Mouse (Mus musculus): ENCODE data around the gene Mcfd2.
"Not testable (repeated sequence)": the region's sequence is repeated elsewhere in the genome, so short reads cannot be mapped to it uniquely, and the experiment has no call there.

Gene Mcfd2

DNA sequence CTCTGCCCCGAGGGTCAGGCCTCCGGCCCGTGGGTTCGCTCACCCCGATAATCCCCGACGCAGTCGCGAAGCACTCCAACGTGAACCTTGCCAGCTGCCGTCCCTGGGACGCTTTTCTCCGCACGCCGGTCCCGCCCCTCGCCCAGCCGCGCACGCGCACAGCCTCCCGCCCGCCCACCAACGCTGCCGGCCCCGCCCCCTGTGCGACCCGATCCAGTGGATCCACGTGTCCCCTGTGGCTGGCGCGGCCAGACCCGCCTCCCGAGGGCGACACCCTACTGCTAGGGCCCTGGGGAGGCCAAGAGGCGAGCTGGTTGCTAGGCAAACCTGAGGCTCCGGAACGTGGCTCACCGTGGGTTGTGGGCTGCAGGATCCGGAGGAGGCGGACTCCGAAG lies at the start of gene Mcfd2:
TSS of gene Mcfd2 (minus strand) at position 144 of the 395 bp plus-strand sequence.
- peak; percentile 83 to 90 for DNase-seq (ENCODE audit: low spot score in 2 of 2)

DNA sequence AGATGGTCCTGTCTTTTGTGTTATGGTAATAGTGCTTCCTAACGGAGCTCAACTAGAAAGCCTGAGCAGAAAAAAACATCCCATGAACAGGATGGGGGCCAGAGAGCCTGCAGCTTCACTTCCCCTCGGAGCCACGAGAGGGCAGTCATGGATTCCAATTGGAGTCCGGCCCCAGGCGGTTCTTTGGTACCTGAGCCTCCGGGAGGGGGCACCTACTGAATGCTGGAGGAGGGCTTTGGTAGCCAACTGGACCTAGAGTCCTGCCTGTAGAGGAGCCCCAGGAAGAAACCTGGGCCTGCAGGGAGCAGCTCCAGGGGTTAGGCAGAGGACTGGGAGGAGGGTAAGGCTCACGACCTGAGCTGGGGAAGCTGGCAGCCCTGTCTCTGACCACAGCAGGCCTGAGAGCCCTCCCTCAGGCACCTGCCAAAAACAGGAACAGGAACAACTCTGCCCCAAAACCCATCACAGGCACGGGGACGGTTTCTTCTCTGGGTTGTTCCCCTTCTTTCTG lies 49.3 kb upstream of the Mcfd2 start:
- peak; percentile 81 to 88 for DNase-seq (ENCODE audit: low spot score in 2 of 2)

DNA sequence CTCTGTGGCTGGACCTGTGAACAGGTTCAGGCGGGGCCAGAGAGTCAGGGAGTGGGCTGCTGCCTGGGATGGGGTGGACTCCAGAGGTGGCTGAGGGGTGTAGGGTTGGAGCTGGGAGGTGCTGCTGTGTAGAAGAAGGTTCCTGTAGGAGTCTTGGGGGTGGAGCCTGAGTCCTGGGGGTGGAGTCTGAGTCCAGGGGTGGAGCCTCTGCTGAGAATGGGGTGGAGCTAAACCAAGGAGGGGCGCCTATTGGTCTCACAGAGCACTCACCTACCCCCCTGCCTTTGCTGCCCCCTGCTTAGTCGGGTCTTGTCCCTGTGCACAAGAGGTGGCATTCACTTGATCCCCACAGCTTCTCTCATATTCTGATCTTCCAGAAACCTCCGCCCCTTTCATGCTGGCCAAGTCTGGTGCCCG lies 48.8 kb upstream of the Mcfd2 start:
- peak; percentile 33 to 44 for DNase-seq (ENCODE audit: low spot score in 2 of 2)

DNA sequence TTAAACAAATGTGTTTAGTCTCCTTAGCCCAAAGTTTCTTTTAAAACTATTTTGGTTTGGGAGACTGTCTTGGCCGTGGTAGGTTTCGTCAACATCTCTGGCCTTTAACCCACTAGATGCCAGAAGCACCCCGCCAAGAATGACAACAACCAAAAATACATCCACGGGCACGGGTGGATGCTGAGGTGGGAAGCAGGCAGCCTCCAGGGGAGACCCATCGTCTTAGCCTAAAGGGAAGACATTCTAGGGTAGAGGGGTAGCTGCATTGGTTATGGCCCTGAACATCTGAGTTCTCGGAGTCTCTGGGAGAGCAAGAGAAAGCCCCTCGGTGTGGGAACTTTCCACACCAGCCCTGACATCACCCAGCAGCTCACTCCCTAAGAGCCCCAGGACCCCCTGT lies 48.4 kb upstream of the Mcfd2 start:
- DNase-seq (ENCODE audit: low spot score in 2 of 2): no peak

DNA sequence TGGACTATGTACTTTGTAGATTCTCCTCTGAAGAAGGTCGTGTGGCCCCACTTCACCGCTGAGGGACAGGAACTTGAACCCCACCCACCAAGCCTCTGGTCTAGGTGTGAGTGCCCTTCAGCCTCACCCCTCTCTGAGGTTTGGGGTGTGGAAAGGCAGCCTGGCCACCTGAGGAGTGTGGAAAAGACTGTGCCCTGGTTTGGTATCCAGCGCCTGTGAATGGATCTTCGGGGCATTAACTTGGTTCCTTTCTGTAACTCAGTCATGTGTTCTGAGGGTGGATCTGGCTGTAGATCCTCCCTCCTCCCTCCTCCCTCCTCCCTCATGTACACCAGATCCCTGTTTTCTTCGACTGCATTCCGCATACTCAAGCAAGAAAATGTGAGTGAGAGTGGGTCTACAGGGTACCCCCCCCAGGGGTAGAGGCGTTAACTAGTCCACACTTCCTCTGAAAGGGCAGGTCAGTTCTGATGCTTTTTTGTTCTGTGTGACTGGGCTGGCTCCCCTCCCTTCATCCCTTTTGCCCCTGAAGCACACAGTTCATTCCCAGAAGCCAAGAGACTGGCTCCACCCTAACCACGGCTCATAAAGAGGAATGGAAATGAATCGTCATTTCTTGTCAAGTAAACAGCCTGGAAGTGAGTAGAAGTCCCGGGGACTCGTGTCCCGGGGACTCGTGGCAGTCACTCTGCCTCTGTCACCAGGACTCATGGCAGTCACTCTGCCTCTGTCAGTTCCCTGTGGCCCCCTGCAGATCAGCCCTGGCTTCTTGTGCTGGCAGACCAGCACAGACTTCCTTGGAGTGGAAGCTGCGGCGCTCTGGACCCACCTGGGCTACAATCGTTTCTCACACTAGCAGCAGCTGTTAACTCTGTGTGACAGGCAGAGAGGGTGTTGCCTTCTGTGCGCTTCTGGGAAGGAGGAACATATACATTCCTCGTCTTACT lies 47.5 kb upstream of the Mcfd2 start:
- no peak for DNase-seq (ENCODE audit: low spot score in 2 of 2)

DNA sequence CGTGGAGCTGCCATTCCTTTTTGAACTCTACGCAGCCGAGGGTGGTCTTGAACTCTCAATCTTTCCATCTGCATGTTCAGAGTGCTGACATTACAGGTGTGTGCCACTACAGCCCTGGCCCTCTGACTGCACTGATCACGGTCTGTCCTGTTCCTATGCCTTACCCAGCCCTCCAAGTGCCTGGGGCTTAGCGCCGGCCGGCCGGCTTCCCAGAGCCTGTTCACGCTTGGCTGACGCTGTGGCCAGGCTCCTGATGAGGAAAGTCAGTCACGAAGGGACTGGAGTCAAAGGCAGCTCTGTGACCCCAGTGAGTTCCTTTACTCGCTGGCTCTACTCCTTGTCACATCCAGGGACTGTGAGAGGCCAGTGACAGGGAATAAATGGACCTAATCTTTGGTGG lies 46.6 kb upstream of the Mcfd2 start:
- no peak for DNase-seq (ENCODE audit: low spot score in 2 of 2)

DNA sequence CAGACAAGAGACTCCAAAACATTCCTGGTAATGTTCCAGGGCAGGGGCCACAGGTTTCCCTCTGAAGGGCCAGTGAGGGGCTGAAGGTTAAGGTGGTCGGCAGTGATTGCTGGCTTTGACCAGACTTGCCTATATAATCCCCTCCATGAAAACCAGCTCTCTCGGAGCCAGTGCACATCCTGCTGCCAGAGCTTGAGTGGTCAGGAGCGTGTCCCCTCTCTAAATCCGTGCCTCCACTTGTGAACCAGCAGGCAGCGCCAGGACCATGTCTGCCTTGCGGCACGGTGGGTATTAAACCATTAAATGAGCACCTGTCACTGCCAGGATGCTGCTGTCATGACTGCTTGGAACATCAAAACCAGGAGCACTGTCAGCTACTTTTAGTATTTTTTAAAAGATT lies 44.8 kb upstream of the Mcfd2 start:
- DNase-seq (ENCODE audit: low spot score in 2 of 2): no peak

DNA sequence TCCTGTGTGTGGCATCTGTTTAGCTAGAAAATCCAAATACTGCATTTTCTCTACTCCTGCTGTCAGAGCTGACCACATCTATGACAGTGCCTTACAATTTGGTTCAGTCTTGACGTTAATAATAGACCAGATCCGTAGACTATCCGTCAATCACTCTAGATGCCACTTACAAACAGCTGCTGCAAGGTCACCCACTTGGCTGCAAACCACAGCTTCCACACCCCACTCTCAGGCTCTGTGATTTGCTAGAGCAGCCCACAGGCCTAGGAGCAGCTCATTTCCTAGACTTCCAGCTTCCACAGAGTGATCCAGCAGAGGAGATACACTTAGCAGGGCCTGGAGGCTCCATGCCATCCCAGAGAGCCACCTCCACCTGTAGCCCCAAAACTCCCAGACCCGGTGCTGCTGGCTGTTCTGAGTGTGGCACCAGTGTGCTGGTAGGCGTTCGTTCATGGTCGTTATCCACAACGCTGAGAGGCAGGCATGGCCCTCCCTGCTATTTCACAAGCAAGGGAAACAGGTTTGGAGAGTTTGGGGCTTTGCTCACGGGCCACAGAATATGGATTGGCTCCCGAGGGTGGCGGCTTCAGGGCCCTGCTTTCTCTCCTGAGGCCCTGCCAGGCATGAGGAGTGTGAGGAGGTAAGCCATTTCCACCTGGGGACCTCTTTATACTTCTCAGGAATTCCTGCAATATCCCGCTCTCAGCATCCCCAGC lies 43.5 kb upstream of the Mcfd2 start:
- DNase-seq (ENCODE audit: low spot score in 2 of 2): no peak

DNA sequence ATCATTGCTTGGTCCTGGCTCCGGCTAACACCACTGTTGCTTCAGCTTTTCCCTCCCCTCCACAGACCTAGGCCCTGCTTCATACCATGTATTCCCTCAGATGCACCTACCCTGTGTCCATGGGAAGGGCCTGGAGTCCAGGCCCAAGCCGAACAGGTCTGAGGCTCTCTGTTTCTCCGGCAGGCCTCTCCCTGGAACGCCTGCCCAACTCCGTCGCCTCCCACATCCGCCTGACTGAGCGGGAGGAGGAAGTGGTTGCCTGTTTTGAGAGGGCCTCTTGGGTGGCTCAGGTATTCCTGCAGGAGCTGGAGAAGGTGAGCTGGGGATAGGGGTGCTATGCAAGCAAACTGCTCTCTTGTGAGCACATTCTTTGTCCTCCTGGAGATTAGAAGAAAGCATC lies 41.0 kb upstream of the Mcfd2 start:
- no peak for DNase-seq (ENCODE audit: low spot score in 2 of 2)

DNA sequence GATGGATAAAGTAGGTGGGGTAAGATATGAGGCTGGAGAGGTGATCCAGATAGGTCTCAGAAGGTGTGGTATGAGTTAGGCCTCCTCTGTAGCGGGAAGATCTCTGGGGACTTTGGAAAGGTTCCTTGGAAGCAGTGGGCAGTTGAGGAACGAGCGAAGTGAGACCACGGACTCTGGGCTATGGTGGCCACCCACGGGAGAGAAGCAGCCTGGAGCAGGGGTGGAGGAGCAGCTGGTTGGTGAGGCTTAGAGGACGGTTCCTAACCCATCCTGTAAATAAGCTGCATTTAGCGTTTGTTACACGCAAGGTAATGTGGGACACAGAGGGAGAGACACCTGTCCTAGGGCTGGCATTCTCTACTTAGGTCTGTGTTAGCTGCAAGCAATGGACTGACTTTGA lies 39.3 kb upstream of the Mcfd2 start:
- no peak for DNase-seq (ENCODE audit: low spot score in 2 of 2)

DNA sequence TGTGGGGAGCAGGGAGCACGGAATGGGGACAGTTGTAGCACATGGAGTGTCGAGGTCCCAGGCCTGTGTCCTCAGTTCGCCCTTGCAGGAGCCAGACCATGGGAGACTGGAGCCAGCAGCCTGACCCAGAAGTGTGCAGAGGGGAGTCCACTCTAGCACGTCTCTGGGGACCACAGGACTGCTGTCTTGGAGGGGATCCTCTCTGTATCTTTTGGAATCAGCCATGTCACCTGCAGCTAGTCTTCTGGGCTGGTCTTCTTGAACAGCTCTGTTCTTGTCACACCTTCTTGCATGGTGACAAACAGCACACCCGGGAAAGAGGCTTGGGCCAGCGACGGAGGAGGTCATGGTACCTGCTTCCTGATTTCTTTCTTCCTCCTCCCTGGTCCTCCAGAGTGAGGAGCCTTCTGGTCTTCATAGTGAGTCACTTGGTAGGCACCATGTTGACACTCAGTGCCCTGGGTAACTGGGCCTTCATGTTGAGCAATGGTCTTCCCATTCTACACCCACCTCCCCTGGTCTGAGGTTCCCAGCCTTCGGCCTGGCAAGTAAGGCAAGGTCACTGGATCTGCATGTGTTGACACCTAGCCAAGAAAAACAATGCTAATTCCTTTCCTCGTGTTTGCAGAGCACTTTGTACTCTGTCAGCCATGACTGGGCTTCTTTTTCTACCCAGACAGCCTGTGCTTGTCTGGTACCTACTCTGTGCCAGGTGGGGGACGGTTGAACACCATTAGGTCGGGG lies 38.6 kb upstream of the Mcfd2 start:
- DNase-seq (ENCODE audit: low spot score in 2 of 2): no peak

DNA sequence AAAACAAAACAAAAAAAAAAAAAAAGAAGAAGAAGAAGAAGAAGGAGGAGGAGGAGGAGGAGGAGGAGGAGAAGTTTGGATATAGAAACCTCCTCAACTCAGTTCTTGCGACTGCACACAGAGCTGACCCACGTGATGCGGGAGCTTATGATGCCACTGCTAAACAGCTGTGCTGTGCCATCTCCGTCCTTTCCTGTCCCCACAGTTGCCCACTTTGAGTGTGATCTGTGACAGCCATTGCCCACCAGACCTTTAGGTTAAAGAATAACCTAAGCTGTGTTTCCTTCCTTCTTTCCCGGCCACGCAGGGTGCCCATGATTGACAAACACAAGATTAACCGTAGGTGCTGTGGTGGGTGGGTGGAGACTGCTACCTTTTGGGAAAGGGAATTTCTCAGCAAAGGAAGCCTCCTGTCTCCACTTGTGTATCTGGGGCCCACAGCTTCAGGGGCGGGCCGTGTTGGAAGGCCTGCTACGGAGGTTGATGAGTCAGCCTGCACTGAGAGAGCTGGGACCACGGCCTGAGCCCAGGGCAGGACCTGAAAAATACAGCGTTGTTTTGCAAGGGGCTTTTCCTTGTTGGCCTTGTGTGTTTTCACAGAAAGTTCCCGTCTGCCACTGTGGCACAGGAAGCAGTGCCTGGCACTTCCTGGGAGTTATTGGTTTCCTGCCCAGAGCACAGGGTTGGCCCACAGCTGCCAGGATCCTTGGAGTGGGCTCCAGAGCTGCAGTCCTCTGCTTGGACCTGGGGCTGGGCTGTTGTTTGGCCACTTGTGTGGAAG lies 36.5 kb upstream of the Mcfd2 start:
- no peak for DNase-seq (ENCODE audit: low spot score in 2 of 2)

DNA sequence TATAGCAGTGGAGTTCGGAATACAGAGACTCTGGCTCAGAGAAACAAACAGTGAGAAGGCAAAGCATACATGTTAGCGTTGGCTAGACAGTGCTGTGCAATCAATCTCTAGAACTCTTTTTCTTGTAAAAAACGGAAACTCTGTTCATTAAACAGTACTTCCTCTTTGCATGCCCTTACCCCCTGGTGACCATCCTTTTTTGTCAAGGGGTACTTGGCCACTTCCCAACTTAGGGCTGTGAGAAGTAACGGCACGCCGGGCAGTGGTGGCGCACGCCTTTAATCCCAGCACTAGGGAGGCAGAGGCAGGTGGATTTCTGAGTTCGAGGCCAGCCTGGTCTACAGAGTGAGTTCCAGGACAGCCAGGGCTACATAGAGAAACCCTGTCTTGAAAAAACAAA lies 35.9 kb upstream of the Mcfd2 start:
- not testable (repeated sequence) for DNase-seq (ENCODE audit: low spot score in 2 of 2)

DNA sequence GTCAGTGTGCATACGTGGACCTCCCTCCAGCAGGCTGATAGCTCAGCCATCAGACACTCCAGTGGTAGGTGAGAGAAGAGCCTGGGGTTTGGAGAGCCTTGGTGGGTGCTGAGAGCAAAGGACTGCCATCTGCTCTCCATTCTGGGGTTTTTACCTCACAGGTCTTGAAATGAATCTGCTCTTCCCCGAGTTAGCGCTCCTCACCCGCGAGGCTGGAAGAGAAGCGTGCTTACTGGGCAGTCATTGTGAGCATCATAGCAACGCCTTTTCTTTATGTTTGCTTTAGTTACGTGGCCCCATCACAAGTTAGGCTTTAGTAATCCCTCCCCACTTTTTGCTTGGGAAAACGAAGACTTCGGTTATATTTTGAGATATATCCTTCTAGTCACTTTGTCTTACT lies 34.6 kb upstream of the Mcfd2 start:
- no peak for DNase-seq (ENCODE audit: low spot score in 2 of 2)

DNA sequence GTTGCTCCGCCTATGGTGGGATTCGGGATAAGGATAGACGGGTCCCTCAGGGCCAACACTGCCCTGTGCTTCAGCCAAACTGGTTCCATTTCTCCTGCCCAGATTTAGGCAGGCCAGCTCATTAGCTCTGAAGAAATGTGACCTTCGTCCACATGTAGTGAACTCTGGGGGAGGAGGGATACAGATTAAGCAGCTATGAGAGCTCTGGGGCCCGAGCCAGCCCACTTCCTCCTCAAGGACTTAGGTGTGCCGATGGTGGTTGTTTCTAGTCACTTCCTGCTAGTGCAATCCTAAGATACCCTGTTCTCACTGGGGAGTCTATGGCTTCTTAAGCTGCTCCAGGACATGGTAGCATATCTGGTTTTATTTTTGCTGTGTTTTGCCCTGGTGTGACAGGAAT lies 33.2 kb upstream of the Mcfd2 start:
- no peak for DNase-seq (ENCODE audit: low spot score in 2 of 2)

DNA sequence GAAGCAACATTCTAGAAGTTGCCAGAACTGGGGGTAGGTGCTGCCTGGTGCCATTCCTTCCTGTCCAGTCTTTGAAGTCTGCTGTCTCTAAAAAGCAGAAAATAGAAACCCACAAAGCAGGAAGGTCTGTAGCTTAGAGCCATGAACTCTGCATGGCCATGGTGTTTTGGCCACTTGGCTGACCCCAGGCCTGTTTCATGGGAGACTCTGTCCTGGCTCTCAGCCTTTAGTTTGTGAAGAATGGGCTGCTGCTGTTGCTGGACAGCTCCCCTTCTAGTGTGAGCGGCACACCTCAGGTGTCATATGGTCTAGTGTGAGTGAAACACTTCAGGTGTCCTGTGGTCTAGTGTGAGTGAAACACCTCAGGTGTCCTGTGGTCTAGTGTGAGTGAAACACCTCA lies 31.0 kb upstream of the Mcfd2 start:
- not testable (repeated sequence) for DNase-seq (ENCODE audit: low spot score in 2 of 2)

DNA sequence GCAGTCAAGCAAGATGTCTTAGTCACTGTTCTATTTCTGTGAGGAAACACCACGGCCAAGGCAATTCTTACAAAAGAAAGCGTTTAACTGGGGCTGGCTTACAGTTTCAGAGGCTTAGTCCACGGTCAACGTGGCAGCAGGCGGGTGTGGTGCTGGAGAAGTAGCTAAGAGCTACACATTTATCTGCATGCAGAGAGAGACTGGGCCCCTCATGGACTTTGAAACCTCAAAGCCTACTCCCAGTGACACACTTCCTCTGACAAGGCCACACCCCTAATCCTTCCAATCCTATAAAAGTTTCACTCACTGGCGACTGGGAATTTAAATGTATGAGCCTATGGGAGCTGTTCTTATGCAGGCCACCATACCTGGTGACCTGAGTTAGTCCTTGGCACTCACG lies 30.0 kb upstream of the Mcfd2 start:
- DNase-seq (ENCODE audit: low spot score in 2 of 2): no peak

DNA sequence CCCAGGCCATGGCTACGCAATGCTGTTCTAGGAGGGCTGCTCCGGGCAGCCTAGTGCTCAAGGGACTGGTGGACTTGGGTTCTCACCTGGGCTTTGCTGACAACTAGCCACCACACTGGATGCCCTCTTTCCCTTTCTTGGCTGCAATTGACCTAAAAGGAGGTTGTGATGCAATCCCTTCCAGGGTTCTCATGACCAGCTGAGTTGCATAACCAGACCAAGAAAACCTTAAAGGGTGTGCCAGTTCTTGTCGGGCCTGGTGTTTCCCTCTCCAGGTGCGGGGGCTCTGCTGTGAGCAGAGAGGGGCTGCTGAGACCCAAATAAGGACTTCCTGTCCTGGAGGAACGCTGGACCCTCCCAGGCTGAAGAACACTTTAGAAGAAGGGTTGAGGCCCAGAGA lies 27.4 kb upstream of the Mcfd2 start:
- DNase-seq (ENCODE audit: low spot score in 2 of 2): no peak

DNA sequence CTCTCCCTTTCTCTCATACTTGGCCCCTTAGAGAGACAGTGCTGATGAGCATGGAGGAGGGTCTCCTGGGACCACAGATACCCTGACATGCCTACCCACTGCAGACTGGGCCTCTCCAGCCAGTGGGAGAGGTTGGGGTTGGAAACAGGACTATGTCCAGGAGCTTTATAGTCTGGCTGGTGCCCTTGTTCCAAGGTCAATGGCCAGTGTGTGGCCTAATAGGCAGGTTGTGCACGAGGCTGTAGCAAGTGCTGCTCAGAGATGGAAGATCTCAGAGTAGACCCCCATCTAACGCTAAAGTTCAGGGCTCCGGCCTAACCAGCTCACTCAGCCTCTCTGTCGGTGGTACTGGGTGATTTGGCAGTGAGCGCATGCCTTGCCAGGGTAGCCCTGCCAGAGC lies 26.0 kb upstream of the Mcfd2 start:
- DNase-seq (ENCODE audit: low spot score in 2 of 2): no peak

DNA sequence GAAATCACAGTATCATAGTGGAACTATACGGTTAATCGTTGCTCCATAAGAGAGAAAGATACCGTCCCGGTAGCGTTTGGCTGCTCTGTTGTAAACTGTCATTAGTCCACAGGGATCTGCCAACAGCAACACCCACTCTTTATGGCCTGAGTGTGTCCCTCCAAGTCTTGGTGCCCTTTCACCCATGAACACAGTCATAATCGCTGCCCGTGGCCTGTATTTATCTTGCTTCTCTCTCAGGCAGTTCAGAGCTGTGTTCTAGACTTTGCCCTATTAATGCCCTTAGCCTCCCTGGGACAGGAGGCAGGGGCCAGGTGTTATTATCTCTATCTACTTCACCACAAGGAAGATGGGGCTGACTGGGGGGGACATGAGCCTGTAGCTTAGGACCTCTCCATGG lies 25.3 kb upstream of the Mcfd2 start:
- no peak for DNase-seq (ENCODE audit: low spot score in 2 of 2)

DNA sequence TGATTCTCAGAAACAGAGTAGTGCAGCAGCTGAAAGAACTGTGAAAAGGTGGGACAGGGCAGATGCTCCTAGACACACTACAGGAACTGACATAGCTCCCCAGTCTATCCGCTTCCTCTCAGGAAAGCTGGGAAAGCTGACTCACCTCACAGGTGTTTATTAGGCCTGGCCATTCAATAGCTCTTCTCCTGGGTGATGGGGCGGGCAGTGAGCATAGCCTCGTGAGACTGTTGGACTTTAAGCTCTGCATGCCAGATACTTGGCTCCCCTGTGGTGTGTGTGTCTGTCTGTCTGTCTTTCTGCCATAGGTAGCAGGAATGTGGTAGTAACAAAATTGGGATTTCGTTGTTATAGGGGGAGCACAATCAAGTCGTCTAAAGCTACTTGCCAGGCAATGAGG lies 23.6 kb upstream of the Mcfd2 start:
- DNase-seq (ENCODE audit: low spot score in 2 of 2): no peak

Measured in spleen, postnatal 14 days (tissue).